Mouse (Mus musculus) ES-CJ7 (cell line): ENCODE results near the gene Abr.

Experiments
- DNase-seq: peaks from one replicate; pipeline ENCODE4 v3.0.0; 2011; ENCODE audit warnings: low read depth, low spot score

Gene Abr

GRCm38 (mm10) chr11:76623206-76623961, 1.3 kb upstream of the Abr start:
- DNase-seq: peak; percentile 71

GRCm38 (mm10) chr11:76622566-76623205, 572 bp upstream of the Abr start:
- peak; percentile 29 for DNase-seq

GRCm38 (mm10) chr11:76618134-76618533, 4.0 kb downstream of the Abr start:
- DNase-seq: no peak

- peak; percentile 86 for DNase-seq
Observed at GRCm38 (mm10) chr11:76614246-76614645, 7.9 kb downstream of the Abr start.

GRCm38 (mm10) chr11:76612638-76613104, 9.4 kb downstream of the Abr start:
- DNase-seq: peak; percentile 90

- no peak for DNase-seq
Observed at GRCm38 (mm10) chr11:76610948-76611347, 11.2 kb downstream of the Abr start.

- no peak for DNase-seq
Observed at GRCm38 (mm10) chr11:76606521-76606920, 15.6 kb downstream of the Abr start.

GRCm38 (mm10) chr11:76599219-76599618, 22.9 kb downstream of the Abr start:
- DNase-seq: no peak

- no peak for DNase-seq
Observed at GRCm38 (mm10) chr11:76598757-76599156, 23.4 kb downstream of the Abr start.

- DNase-seq: no peak
Observed at GRCm38 (mm10) chr11:76593620-76594326, 28.3 kb downstream of the Abr start.

- no peak for DNase-seq
Observed at GRCm38 (mm10) chr11:76589746-76590145, 32.4 kb downstream of the Abr start.

GRCm38 (mm10) chr11:76588632-76589485, 33.3 kb downstream of the Abr start:
- DNase-seq: no peak

- no peak for DNase-seq
Observed at GRCm38 (mm10) chr11:76588032-76588431, 34.1 kb downstream of the Abr start.

- DNase-seq: no peak
Observed at GRCm38 (mm10) chr11:76587333-76587732, 34.8 kb downstream of the Abr start.

GRCm38 (mm10) chr11:76586119-76586518, 36.0 kb downstream of the Abr start:
- no peak for DNase-seq

GRCm38 (mm10) chr11:76577588-76578257, 44.4 kb downstream of the Abr start:
- peak; percentile 78 for DNase-seq

- no peak for DNase-seq
Observed at GRCm38 (mm10) chr11:76572820-76573385, 49.2 kb downstream of the Abr start.

GRCm38 (mm10) chr11:76571613-76571929, 50.5 kb downstream of the Abr start:
- no peak for DNase-seq

GRCm38 (mm10) chr11:76570741-76571612, 51.1 kb downstream of the Abr start:
- peak; percentile 28 for DNase-seq
